Mouse (Mus musculus) cortical plate, adult 2 months (tissue): ENCODE measurements around the gene Hist1h4d.

ENCODE experiments used
- CTCF ChIP-seq: fragments of 200-500 bp; IDR thresholded peaks from 2 replicates; pipeline ENCODE4 v1.5.1; 2011; ENCODE audit warnings: mild to moderate bottlenecking, control low read depth, low read length; ENCODE audit not compliant: insufficient read depth; ENCODE audit errors: extremely low read depth
- POLR2A ChIP-seq: fragments of 200-500 bp; IDR thresholded peaks from 2 replicates; pipeline ENCODE4 v1.6.1; 2011; ENCODE audit warnings: mild to moderate bottlenecking, low read length, control low read depth; ENCODE audit not compliant: insufficient read depth; ENCODE audit errors: extremely low read depth

- TF ChIP-seq CTCF: no peak
- no peak for TF ChIP-seq POLR2A
These were observed 4.9 kb downstream of the Hist1h4d start for GRCm38 (mm10) chr13:23586099-23586939.
